Mouse (Mus musculus): Measurements from ENCODE around the gene Degs2.

Degs2 gene

DNA sequence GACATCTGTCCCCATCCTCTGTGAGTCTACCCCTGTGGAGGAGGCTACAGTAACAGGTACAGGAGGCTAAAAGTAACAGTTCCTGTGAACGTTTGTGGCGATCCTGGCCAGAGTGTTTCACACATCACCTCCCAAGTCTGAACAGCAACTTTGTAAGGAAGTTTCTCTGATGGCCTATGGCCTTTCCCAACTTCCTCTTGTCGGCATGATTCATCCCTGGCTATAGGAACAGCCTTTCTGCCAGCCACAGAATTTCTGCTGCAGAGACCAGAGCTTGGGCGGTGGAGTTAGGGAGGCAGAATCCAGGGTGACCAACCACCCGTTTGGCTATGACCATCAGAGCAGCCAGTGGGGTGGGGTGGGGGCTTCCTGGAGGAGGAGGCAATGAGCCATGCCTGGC is 2.1 kb downstream of the Degs2 start:
- DNase-seq (ENCODE audit: low spot score), result no peak

DNA sequence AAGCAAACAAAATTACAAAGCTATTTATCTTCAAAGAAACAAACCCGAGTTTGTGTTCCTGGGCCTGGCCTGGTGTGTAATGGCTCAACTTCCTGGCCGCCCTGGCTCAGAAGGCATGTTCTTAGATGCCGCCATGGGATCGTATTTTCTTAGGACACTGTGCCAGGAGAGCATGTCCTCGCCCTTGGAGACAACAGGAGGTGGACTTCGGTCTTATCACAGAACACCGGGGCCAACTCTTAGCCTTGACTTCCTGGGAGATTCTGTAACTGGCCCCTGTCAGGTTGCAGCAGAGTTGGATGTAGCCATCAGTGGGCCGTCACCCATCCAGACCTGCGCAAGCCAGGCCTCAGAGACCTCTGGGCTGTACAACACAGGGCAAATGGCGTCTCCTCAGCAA is 2.5 kb downstream of the Degs2 start:
- no peak for DNase-seq (ENCODE audit: low spot score)

DNA sequence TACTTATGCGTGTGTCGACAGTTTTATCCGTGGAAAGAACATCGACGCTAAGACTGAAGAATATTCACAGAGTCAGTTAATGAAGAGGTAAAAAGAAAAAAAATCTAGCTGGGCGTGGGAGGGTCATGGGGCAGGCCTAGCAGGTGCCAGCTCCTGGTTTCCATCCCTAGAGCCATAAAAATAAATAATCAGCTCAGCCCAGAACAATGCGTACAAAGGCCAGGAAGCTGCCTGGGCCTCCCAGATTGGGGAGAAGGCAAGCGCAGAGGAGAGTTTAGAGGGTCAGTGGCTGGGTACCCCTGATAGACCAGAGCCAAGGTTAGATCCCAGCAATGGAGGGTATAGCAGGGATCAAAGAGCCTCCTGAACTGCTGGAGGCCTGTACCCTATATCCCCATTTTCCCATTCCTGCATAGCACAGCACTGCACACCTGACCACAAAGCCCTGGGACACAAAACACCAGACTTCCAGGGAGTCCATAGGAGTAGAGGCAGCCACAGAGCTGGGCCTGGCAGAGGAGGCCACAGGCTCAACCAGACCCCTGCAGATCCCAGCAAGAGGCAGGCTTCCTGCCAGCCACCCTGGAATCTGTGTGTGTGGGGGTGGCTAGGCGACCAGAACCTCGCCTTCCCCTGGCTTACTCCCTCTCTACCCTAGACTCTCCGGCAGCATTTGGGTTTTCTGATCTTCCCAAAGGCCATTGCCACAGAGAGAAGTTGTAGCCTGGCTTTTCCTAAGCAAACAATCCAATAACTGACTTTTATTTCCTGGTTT is 3.2 kb downstream of the Degs2 start:
- DNase-seq (ENCODE audit: low spot score), result no peak

DNA sequence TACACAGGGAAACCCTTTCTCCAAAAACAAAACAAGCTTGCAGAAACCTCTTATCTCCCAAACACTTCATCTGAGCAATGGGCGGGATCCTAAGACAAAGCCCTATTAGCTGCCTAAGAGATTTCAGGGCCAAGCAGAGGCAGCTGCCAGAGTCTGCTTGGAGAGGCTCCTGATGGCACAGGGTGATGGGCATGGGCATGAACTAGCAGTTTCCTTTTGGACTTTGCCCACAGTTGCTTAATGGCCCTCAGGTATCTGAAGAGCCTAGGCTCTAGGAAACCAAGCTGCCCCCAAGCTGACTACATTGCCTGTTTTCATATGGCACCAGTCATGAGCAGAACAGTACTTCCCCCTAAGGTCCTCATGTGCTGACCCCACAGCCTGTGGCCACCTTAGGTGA is 7.9 kb downstream of the Degs2 start:
- DNase-seq (ENCODE audit: low spot score), result no peak

DNA sequence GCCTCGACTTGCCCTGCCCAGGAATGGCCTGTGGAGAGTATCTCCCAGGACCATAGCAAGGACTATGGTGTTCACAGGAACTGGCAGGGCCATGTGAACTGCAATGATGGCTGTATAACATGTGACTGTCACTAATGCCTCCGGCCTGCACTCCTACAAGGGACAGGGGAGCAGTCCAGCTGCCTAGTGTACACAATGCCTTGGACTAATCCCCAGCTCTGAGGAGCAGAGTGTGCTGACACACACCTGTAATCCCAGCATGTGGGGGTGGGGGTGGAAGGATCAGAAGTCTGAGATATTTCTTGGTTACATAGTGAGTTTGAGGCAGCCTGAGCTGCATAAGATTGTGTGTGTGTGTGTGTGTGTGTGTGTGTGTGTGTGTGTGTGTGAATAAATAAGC is 8.5 kb downstream of the Degs2 start:
- no peak for DNase-seq (ENCODE audit: low spot score)

DNA sequence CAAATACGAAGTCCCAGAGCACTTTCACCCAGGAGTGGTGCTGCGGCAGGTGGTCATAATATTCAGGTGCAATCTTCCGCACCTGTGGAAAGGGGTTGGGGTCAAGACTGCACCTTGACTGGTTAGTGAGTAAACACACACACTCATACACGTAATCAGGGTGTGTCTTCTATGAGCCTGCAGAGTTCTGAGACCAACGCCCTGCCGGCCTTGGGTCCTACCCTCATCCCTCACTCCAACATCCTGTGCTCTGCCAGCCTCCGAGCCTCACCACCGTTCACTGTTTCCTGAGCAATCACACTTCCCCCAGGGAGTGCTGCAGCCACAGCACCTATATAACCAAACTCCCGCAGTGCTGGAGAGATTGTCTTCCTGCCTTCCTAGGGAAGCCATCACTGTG is 11.6 kb downstream of the Degs2 start:
- no peak for DNase-seq (ENCODE audit: low spot score)

DNA sequence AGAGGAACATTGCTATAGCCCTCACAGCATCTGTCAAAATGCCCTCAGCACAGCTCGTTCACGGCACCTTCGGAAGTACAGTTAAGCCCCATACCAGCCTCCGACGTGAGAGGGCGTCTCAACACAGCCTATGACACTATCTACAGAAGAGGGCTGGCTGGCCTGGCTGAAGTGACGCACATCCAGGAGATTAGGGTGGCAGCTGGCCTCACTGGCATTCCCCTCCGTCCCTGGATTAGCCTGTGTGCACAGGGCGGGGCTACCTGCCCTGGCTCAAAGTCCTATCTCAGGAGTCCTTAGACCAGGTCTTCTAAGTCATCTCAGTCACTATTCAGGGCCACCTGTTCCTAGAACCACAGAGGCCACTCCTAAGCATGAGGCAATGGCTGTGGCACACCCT is 12.9 kb downstream of the Degs2 start:
- no peak for DNase-seq (ENCODE audit: low spot score)

DNA sequence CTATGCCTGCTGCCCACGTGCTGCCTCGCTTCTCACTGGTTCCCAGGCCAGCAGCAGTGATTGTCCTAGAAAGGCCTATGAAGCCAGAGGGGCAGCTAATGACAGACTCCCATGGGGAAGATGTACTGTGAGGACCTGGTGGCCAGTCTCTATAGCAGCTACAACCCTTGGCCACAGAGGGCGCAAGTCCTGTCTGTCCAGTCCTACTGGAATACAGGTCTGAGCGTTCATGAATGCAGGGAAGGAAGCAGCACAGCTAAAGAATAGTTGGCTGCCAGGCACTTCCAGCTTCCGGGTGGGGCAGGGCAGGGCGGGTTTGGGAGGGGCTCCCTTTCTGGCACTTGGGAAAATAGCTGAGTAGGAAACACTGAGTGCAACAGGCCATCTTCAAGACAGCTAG is 15.2 kb downstream of the Degs2 start:
- peak; percentile 42 for DNase-seq (ENCODE audit: low spot score)

DNA sequence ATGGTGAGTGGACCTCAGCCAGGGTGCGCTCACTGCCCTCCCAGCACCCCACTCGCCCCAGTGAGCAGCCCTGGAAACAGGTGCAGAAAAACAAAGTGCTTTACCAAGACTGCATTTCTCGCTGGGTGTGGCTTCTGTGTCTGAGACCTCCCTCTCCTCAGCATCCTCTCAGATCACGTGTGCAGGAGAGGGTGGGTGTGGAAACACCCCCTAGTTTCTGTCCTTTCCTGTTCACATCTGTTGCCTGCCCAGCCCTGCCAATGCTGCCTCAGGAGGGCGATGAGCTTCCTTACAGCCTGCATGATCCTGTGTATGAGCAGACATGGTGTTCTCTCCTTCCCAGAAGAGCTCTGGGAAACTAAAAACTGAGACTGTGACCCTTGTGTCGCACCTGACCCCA is 15.7 kb downstream of the Degs2 start:
- no peak for DNase-seq (ENCODE audit: low spot score)

DNA sequence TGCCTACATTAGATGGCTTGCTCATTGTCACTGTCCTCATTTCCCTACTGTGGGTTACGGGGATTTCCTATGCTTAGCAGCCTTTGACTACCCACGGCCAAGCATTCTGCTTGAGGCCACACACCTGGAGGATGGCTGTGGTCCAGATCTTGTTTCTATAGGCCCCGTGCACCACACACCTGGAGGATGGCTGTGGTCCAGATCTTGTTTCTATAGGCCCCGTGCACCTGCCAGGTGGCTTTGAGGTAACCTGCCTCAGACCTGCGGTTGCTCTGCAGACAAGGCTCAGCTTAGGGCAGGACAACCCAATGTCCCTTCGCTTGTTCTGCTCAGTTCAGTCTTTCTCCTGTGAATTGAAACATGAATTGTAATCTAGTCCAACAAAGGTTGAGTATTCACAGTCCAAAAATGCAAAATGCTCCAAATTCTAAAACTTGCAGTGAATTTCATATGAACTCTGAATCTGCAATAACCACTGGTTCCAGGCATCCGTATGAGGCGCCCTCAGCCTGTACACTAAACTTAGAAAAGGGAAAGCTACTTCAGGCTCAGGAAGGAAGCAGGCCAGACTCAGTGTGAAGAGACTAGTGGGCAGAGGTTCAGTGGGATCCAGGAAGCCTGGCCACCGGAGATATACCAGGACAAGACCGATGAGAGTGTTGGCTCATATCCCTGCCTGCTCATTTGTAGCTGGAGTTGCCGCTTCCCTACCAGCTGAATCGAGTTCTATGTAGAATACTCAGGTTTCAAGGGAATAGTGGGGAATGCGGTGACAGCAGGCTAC is 19.7 kb downstream of the Degs2 start:
- DNase-seq (ENCODE audit: low spot score), result no peak

DNA sequence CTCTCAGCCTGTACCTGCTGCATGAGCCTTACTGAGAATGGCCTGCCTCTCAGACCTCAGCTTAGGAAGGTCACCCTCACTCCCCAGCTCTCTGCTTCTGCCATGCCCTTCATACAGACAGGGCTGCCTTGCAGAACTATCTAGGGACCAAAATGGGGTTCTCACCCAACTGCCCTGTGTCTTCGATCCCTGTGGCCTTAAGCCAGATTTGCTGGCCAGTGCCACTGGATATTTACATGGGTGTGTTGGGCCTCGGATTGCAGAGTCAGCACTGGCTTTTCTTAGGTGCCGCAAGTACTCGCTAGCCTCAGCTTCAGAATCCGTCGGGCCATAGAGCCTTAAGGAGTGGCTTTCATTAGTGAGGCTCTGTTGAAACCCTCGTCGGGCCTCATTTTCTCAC is 21.3 kb downstream of the Degs2 start:
- no peak for DNase-seq (ENCODE audit: low spot score)

DNA sequence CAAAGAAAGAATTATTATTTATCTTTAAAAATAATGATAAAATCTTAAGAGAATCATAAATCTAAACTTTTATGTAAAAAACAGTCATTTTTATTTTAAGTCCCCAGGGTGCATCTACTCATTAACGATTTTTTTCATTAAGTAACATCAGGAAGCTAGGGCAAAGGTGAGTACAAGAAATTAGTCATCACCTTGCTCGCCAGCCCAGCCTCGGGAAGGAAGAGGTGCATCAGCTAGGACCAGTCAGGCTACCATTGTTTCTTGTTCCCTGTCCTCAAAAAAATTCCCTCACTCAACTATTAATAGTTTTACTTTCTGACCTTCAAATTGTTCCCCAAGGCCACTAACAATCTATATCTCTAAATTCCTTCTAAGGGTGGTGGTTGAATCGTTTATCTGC is 23.7 kb downstream of the Degs2 start:
- no peak for DNase-seq (ENCODE audit: low spot score)

DNA sequence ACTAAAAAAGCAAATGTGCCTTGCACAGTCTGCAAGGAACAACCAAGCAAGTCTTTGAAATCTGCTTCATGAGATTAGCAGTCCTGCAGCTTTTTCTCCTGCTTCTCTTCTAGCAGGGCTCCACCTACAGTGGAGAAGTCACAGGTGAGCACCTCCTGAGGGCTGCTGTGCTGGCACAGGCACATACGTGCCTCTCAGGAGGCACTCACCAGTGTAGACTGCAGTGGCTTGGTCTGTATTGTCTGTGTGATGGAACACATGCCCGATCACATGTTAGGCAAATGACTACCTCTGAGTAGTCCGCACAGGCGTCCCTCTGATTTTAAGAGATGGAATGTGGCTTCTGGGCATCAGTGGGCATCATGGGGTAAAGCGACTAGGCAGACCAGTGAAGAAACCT is 25.0 kb downstream of the Degs2 start:
- DNase-seq (ENCODE audit: low spot score), result no peak

DNA sequence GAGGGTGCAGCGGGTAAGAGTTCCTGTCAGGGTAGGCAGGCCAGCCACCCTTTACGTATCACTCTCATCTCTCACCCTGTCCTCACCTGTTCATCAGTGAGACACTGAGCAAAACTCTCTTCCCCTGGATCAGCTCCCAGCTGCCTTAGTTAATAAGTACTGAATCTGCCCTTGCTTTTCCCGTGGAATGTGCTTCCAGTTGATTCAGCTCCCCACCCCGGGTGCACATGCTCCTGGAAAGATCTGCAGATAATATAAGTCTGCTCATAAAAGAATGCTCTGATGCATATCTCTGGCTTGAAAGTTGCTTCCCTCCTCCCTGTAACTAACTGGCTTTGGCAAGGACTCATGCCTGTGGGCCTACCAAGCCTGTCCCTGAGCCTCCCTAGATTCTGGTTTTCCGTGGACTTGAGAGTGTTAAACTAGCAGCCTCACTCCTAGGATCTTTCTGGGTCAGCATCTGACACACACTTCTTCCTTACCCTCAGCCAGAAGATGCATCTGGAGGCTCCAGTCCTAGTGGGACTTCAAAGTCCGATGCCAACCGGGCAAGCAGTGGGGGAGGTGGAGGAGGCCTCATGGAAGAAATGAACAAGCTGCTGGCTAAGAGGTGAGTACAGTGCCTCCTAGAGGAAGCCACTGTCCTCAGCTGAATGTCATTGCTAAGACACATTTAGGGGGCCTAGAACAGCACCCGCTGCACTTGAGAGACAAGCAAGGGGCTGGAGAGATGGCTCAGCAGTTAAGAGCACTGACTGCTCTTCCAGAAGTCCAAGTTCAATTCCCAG is 26.3 kb downstream of the Degs2 start:
- DNase-seq (ENCODE audit: low spot score), result no peak

DNA sequence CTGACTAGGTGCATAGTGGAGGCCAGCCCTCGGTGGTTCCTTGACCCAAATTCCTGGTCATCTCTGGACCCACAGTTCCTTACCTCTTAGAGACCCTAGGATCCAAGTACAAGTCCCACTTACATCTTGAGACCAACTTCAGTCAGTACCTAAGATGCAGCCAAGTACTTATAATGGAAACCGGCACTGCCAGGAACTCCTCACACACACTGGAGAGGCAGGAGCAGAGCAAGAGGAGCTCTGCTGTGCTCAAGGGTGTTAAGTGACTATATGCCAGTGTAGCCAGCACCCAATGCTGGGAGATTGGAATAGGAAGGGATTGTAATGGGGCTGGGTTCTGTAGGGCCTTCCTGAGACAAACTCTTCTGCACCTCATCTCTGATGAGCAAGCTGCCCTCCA is 27.2 kb downstream of the Degs2 start:
- DNase-seq (ENCODE audit: low spot score), result no peak

DNA sequence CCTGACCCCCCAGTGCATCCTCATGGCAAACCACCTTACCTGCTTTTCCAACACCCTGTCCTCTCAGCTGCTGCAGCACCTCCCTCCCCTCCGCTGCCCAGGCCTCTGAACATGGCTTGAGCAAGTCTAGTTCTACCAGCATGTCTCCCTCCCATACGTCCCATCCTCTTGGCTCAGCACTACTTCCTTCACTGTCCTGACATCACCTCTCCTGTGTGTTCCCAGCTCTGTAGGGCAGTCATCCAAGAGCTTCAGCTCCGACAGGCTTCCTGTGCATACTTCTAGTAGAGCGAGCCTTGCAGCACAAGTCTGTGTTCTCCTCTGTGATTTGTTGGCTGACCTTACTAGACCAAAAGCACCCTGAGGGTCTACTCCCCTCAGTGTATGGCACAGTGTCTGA is 27.6 kb downstream of the Degs2 start:
- DNase-seq (ENCODE audit: low spot score), result no peak

DNA sequence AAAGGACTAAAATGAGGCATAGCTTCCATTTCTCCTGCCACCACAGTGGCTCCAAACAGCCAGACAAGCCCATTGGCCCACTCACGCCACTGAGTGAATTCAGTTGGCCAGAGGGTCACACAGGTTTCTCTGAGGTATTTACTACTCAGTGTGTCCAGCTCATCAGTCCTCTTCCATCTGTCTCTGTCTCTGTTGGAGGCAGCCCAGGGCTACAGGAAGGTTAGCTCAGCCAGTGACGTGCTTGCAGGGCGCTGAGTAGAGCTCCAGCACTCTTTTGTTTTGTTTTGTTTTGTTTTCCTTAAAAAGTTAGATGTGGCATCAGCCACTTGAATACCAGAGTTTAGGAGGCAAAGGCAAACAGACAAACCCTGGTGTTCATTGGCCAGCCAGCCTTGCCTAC is 28.6 kb downstream of the Degs2 start:
- no peak for DNase-seq (ENCODE audit: low spot score)

DNA sequence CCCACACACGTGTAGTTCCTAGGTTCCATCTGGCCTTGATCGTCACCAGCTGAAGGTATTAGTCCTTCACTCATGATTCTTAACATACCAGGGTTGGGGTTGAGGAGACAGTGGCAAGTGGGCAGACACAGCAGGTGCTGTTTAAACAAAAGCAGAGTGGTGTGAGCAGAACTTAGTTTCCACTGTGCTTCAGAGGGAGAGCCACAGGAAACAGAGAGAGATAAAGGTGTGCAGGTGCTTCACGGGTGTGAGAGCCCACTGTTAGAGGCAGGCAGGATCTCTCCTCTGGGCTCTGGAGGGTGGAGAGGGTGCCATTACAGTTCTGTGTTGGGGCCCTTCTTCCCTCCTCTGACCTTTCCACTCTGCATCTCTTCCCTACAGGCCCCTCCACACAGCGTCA is 29.2 kb downstream of the Degs2 start:
- no peak for DNase-seq (ENCODE audit: low spot score)

DNA sequence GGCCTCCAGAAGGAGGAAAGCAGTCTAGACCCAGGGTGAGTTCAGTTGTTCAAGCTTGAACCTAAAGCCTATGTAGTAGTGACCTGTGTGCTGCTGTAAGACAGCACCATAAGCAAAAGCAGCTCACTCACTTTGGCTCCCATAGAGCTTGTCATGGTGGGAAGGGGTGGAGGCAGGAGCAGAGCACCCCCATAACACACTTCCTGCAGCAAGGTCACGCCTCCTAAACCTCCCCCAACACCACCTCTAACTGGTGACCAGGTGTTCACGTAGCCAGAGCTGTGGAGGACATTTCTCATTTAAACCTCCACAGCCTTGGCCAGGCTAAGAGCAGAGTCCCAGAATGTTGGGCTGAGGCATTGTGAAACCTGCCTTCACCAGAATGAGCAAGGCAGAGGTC is 30.6 kb downstream of the Degs2 start:
- no peak for DNase-seq (ENCODE audit: low spot score)

DNA sequence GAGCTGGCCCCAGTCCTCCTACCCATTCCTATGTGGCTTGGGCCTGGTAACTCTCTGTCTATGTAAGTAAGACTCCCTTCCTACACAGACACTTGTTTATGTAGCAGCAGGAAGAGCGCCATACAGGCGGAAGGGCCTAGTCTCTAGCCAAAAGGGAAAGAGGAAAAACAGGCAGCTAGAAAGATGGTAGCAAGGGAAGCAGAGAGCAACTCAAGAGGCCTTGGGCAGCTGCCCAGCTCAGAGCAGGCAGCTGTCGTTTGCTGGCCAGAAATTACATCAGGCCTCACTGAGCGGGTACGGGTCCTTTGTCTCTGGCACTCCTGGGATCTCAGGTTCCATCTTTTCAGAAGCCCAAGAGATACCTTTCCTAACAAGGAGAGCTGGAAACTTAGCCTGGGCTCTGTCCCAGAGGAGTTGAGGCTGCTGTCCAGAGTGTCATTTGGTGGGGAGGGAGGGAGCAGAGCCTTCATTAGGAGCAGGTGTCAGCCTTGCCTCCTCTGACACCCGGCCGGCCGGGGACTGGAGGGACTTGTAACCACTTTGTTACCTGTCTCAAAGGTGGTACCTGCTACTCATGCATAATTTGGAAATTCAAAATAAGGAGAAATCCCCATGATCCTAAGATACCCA is 33.4 kb downstream of the Degs2 start:
- DNase-seq (ENCODE audit: low spot score), result no peak

DNA sequence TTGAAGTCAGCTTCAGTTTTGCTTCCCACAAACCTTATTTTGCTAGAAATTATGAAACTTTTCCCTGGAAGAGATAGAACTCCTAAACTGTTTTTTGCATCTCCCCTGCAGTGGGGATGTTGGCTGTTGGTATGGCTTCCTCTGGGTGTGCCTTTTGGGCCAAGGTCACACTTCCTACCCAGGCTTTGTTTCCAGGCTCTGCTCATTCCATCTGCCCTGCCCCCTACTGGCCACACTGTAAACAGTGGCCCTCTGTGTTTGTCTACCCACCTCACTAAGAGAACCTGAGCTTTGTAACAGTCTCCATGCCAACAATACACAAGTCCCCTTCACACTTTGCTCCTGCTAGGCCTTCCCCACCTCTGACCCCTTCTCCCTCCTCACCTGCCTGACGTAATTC is 44.8 kb downstream of the Degs2 start:
- DNase-seq (ENCODE audit: low spot score), result peak; percentile 57

Data from retina, embryonic 14.5 days (tissue).